Mouse (Mus musculus): ENCODE results near the gene Kcnab2. TPM values are rescaled to one million over a fixed set of nuclear protein-coding genes. Genes with fewer than 3 reads are reported as not detected.

The Kcnab2 gene
- 3.6 and 15.2 TPM in 2 replicates for polyA plus RNA-seq (2015; fragmentation: Nextera tagmentation; extraction: Ambion mirVana)

GRCm38 (mm10) chr4:152477466-152478223 lies at the start of gene Kcnab2:
Kcnab2 (minus strand) TSS chr4:152477871.
- H3K27ac ChIP-seq = peak within 1 kb of the TSS; percentile 66
- no peaks in the 10 kb centered on the region for H3K36me3 ChIP-seq
- H3K9me3 ChIP-seq (replicated peaks) = 0 out of 2 replicates have a peak, but pooled peaks cover under 1% of the 10 kb centered on the region
- H3K4me1 ChIP-seq (replicated peaks) = peaks cover 19% of the 10 kb centered on the region
- peaks cover 10% of the 10 kb centered on the region for H3K27me3 ChIP-seq
- peak within 1 kb of the TSS; percentile 66 for H3K4me3 ChIP-seq
- under 1% methylated on average over 63 of the region's 63 CpGs for WGBS
- ATAC-seq (replicated peaks; ENCODE audit: insufficient number of reproducible peaks, insufficient read depth, low FRiP score, low read depth) = peak; percentile 94
- peak within 1 kb of the TSS; percentile 88 for H3K4me2 ChIP-seq
- H3K9ac ChIP-seq = peak within 1 kb of the TSS; percentile 69

DNA sequence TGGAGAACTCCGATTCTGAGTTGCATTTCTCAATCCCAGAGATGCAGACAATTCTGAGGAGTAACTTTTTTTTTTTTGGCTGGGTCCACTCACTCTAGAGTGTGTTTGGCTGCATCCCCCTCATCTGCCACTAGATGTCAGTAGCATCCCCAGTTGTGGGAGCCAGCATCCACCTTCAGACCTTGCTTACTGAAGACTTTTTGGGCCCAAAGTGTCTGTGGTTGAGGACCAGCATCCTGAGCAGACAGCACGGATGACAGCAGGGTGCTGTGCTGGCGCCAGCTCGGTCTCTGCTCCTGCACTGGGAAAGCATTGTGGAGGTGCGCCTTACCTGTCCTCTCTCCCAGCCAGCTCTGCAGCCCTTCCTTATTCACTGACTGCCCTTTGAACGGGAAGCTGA lies 42.4 kb upstream of the Kcnab2 start:
- no peak overlapping the region for H3K9ac ChIP-seq
- 31% methylated on average over 6 of the region's 6 CpGs for WGBS

DNA sequence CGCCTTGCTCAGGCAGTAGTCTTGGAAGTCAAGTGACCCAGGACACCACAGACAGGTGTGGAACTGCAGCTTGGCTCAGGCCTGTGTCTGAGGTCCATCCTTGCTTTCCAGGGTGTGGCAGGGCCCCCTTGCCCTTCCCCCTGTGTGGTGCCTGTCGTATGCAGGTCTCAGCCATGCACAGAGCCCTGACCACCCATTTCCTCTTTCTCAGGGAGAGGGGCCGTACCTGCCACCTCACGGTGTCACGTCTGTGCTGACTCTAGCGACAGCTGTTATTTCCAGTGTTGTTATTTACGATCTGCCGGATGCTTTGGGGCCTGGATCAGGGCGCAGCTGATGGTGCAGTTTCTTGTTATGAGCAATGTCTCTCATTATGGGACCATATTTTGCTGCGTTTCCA lies 41.4 kb upstream of the Kcnab2 start:
- Histone ChIP-seq H3K27ac (no peak overlapping the region), H3K4me2 (no peak overlapping the region), H3K9me3 (replicated peaks) (no peaks in the 10 kb centered on the region), H3K4me3 (no peak overlapping the region), H3K4me1 (replicated peaks) (no peaks in the 10 kb centered on the region), H3K27me3 (no peaks in the 10 kb centered on the region), H3K36me3 (no peaks in the 10 kb centered on the region), H3K9ac (no peak overlapping the region)
- no peak for ATAC-seq (replicated peaks; ENCODE audit: insufficient number of reproducible peaks, insufficient read depth, low FRiP score, low read depth)
- 74% methylated on average over 10 of the region's 10 CpGs for WGBS

More for the DNA sequence above, 42.4 kb upstream of the Kcnab2 start:
- no peak for ATAC-seq (replicated peaks; ENCODE audit: insufficient number of reproducible peaks, insufficient read depth, low FRiP score, low read depth)
- H3K36me3 ChIP-seq = no peaks in the 10 kb centered on the region
- H3K9me3 ChIP-seq (replicated peaks) = no peaks in the 10 kb centered on the region
- no peak overlapping the region for H3K27ac ChIP-seq
- H3K27me3 ChIP-seq = no peaks in the 10 kb centered on the region
- H3K4me2 ChIP-seq = no peak overlapping the region
- no peaks in the 10 kb centered on the region for H3K4me1 ChIP-seq (replicated peaks)
- H3K4me3 ChIP-seq = no peak overlapping the region

GRCm38 (mm10) chr4:152514884-152515283 lies 37.2 kb upstream of the Kcnab2 start:
- 74% methylated on average over 7 of the region's 7 CpGs for WGBS
- ATAC-seq (replicated peaks; ENCODE audit: insufficient number of reproducible peaks, insufficient read depth, low FRiP score, low read depth) = no peak
- H3K9me3 ChIP-seq (replicated peaks) = no peaks in the 10 kb centered on the region

GRCm38 (mm10) chr4:152512221-152512925 lies 34.7 kb upstream of the Kcnab2 start:
- no peaks in the 10 kb centered on the region for H3K9me3 ChIP-seq (replicated peaks)
- H3K27ac ChIP-seq = no peak overlapping the region
- no peaks in the 10 kb centered on the region for H3K4me1 ChIP-seq (replicated peaks)
- no peak overlapping the region for H3K9ac ChIP-seq
- no peak overlapping the region for H3K4me3 ChIP-seq
- WGBS = 65% methylated on average over 18 of the region's 18 CpGs
- ATAC-seq (replicated peaks; ENCODE audit: insufficient number of reproducible peaks, insufficient read depth, low FRiP score, low read depth) = no peak
- H3K27me3 ChIP-seq = no peaks in the 10 kb centered on the region
- no peak overlapping the region for H3K4me2 ChIP-seq
- no peaks in the 10 kb centered on the region for H3K36me3 ChIP-seq

More at GRCm38 (mm10) chr4:152514884-152515283, 37.2 kb upstream of the Kcnab2 start:
- Histone ChIP-seq H3K27ac (no peak overlapping the region), H3K9ac (no peak overlapping the region), H3K4me2 (no peak overlapping the region), H3K4me1 (replicated peaks) (no peaks in the 10 kb centered on the region), H3K36me3 (no peaks in the 10 kb centered on the region), H3K4me3 (no peak overlapping the region), H3K27me3 (no peaks in the 10 kb centered on the region)

GRCm38 (mm10) chr4:152494360-152494879 lies 16.7 kb upstream of the Kcnab2 start:
- no peak for ATAC-seq (replicated peaks; ENCODE audit: insufficient number of reproducible peaks, insufficient read depth, low FRiP score, low read depth)
- H3K4me3 ChIP-seq = no peak overlapping the region
- H3K4me1 ChIP-seq (replicated peaks) = peaks cover 6% of the 10 kb centered on the region; the same call in 1 of the 2 replicates
- H3K4me2 ChIP-seq = no peak overlapping the region
- H3K9me3 ChIP-seq (replicated peaks) = no peaks in the 10 kb centered on the region
- peaks cover 12% of the 10 kb centered on the region for H3K36me3 ChIP-seq
- no peak overlapping the region for H3K9ac ChIP-seq
- H3K27ac ChIP-seq = no peak overlapping the region
- H3K27me3 ChIP-seq = no peaks in the 10 kb centered on the region
- 40% methylated on average over 20 of the region's 20 CpGs for WGBS

DNA sequence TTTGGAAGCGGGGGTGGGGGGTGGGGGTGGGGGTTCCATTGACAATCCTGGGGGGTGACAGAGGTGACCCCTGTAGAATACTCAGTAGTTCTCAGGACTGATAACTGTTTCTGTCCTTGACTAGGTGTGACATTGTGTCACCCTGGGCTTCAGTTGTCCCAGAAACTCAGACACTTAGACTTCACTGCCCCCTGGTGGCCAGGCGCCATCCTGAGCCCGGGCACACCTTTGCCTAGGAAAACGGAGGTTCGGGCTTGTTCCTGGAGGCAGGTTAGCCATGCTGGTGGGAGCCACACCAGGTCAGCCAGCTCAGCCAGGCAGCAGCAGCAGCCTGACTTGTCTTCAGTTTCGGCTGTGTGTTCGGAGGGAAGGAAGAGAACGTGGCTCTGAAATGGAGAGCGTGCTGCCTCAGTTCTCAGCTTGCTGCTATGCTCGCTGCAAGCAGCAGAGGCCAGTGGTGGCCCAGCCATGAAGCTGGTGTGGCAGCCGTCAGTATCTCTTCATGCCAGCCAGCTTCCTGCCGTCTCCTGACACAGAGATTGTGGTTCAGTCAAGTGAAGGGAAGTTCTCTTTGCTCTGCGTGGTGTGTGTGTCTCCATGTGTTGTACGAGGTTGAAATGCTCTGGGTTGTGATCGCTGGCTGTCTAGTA lies 13.7 kb upstream of the Kcnab2 start:
- H3K27me3 ChIP-seq = no peaks in the 10 kb centered on the region
- no peak overlapping the region for H3K4me3 ChIP-seq
- WGBS = 40% methylated on average over 15 of the region's 15 CpGs
- no peaks in the 10 kb centered on the region for H3K36me3 ChIP-seq
- H3K9me3 ChIP-seq (replicated peaks) = no peaks in the 10 kb centered on the region
- ATAC-seq (replicated peaks; ENCODE audit: insufficient number of reproducible peaks, insufficient read depth, low FRiP score, low read depth) = 0 out of 2 replicates have a peak, but pooled peaks have one; percentile 20
- H3K4me2 ChIP-seq = no peak overlapping the region
- no peak overlapping the region for H3K27ac ChIP-seq
- H3K4me1 ChIP-seq (replicated peaks) = peaks cover 6% of the 10 kb centered on the region; the same call in 1 of the 2 replicates
- H3K9ac ChIP-seq = no peak overlapping the region

DNA sequence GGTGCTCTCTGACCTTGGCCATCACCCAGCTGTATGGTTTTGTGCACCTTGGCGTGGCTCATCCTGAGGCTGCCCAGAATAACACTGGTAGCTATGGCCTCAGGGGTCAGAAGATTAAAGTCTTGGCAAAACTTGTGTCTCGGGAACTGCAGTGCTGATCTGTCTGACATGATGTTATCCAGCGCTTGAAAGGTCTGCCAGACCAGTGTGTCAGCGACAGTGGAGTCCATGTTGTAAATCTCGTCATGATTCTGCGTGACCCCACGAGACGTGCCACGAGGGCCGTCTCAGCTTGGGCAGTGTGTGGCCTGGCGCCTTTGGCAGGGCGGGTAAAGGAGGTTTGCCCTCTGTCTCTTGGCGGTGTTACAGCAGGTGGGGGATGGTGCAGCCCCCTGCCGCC lies 12.6 kb upstream of the Kcnab2 start:
- H3K9me3 ChIP-seq (replicated peaks) = no peaks in the 10 kb centered on the region
- H3K4me3 ChIP-seq = no peak overlapping the region
- WGBS = 63% methylated on average over 14 of the region's 14 CpGs
- no peak overlapping the region for H3K27ac ChIP-seq
- peaks cover 6% of the 10 kb centered on the region; the same call in 1 of the 2 replicates for H3K4me1 ChIP-seq (replicated peaks)
- ATAC-seq (replicated peaks; ENCODE audit: insufficient number of reproducible peaks, insufficient read depth, low FRiP score, low read depth) = no peak
- no peak overlapping the region for H3K4me2 ChIP-seq
- no peaks in the 10 kb centered on the region for H3K27me3 ChIP-seq
- H3K9ac ChIP-seq = no peak overlapping the region
- no peaks in the 10 kb centered on the region for H3K36me3 ChIP-seq

DNA sequence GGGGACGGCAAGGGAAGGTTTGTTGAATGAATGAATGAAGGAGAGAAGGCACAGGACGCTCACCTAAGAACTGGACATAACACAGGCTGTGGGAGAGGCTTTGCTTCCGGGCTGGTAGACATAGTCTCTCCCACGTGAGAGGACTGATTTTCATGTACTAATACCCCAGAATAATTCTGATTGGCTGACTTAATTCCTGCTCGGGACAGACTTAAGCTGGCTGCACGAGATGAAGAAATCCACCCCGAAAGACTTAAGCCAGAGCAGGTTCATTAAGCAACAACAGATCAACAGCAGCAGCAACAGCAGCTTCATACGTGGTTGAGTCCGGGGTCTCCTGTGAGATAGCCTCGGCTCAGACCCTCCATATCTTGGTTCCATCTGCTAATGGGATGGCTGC lies 10.4 kb upstream of the Kcnab2 start:
- H3K4me3 ChIP-seq = no peak overlapping the region
- no peaks in the 10 kb centered on the region for H3K27me3 ChIP-seq
- no peak overlapping the region for H3K27ac ChIP-seq
- H3K9me3 ChIP-seq (replicated peaks) = no peaks in the 10 kb centered on the region
- ATAC-seq (replicated peaks; ENCODE audit: insufficient number of reproducible peaks, insufficient read depth, low FRiP score, low read depth) = no peak
- 83% methylated on average over 10 of the region's 10 CpGs for WGBS
- H3K4me1 ChIP-seq (replicated peaks) = peaks cover 6% of the 10 kb centered on the region; the same call in 1 of the 2 replicates
- H3K4me2 ChIP-seq = no peak overlapping the region
- H3K36me3 ChIP-seq = no peaks in the 10 kb centered on the region
- no peak overlapping the region for H3K9ac ChIP-seq

GRCm38 (mm10) chr4:152480426-152480825 lies 2.8 kb upstream of the Kcnab2 start:
- H3K4me1 ChIP-seq (replicated peaks) = peaks cover 19% of the 10 kb centered on the region
- no peak overlapping the region for H3K4me2 ChIP-seq
- no peaks in the 10 kb centered on the region for H3K36me3 ChIP-seq
- H3K4me3 ChIP-seq = no peak overlapping the region
- no peak for ATAC-seq (replicated peaks; ENCODE audit: insufficient number of reproducible peaks, insufficient read depth, low FRiP score, low read depth)
- no peaks in the 10 kb centered on the region for H3K9me3 ChIP-seq (replicated peaks)
- no peak overlapping the region for H3K27ac ChIP-seq
- no peak overlapping the region for H3K9ac ChIP-seq
- WGBS = 53% methylated on average over 8 of the region's 8 CpGs
- peaks cover 10% of the 10 kb centered on the region for H3K27me3 ChIP-seq

DNA sequence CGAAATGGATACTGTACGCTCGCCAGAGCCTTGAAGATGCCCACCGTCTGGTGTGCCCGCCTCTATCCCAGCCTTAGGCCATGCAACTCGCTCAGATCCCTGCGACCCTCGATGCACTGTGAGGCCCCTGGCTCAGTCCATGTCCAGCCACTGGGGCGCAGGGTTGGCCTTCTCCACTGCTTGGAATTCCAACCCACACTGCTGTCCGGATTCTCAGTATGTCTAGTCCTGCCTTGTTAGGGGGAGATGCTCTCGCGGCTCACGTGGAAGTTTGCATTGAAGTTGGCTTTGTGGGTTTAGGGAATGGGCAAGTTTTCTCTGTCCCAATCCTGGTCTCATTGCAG lies 525 bp upstream of the Kcnab2 start:
- 0% methylated on average over 13 of the region's 13 CpGs for WGBS
- no peaks in the 10 kb centered on the region for H3K36me3 ChIP-seq
- peak; percentile 12 for ATAC-seq (replicated peaks; ENCODE audit: insufficient number of reproducible peaks, insufficient read depth, low FRiP score, low read depth)
- H3K4me3 ChIP-seq = peak overlapping the region; percentile 66
- H3K9me3 ChIP-seq (replicated peaks) = no peaks in the 10 kb centered on the region
- H3K9ac ChIP-seq = peak overlapping the region; percentile 69
- H3K4me2 ChIP-seq = peak overlapping the region; percentile 88
- peak overlapping the region; percentile 66 for H3K27ac ChIP-seq
- peaks cover 10% of the 10 kb centered on the region for H3K27me3 ChIP-seq
- peaks cover 19% of the 10 kb centered on the region for H3K4me1 ChIP-seq (replicated peaks)
